Mouse (Mus musculus) limb, embryonic 14.5 days (tissue): ENCODE measurements at regions not wholly inside any gene's neighbourhood (a gene's known extent, or its start where the extent isn't known, plus 50 kb on each side); places are given as distances from the start of the nearest gene placed in this dataset.
A peak's percentile ranks its signal among the peaks of the same experiment; 100 is the strongest.

Source experiments
- ATAC-seq: fragments of 200-750 bp; cut with Nextera tagmentation; 2 replicates; pipeline ENCODE4 v1.8.0; 2017; ENCODE audit warnings: low read depth, moderate number of reproducible peaks, moderate TSS enrichment; ENCODE audit not compliant: low FRiP score
- DNase-seq: peaks from one replicate; pipeline ENCODE4 v3.0.0-alpha.2; 2015; ENCODE audit warnings: low spot score
- H3K27ac ChIP-seq: fragments of 300-500 bp; sonication (generic); replicated peaks from 2 replicates; pipeline ENCODE4 v1.5.1; 2014; ENCODE audit warnings: low read depth, mild to moderate bottlenecking, low read length, moderate library complexity, mixed read lengths
- H3K27me3 ChIP-seq: fragments of 300-500 bp; sonication (generic); 2 replicates; pipeline ENCODE4 v1.6.1; 2014; ENCODE audit warnings: low read length, mixed read lengths; ENCODE audit not compliant: control insufficient read depth, insufficient read depth
- H3K36me3 ChIP-seq: fragments of 300-500 bp; sonication (generic); 2 replicates; pipeline ENCODE4 v1.6.1; 2014; ENCODE audit warnings: mild to moderate bottlenecking, low read length, moderate library complexity, mixed read lengths; ENCODE audit not compliant: control insufficient read depth, insufficient read depth
- H3K4me1 ChIP-seq: fragments of 300-500 bp; sonication (generic); 2 replicates; pipeline ENCODE4 v1.6.1; 2014; ENCODE audit warnings: antibody characterized with exemption, low read length, mixed read lengths; ENCODE audit not compliant: control insufficient read depth, insufficient read depth
- H3K4me2 ChIP-seq: fragments of 300-500 bp; sonication (generic); replicated peaks from 2 replicates; pipeline ENCODE4 v1.6.1; 2014; ENCODE audit warnings: low read depth, mild to moderate bottlenecking, low read length, moderate library complexity; ENCODE audit not compliant: severe bottlenecking
- H3K4me3 ChIP-seq: fragments of 300-500 bp; sonication (generic); replicated peaks from 2 replicates; pipeline ENCODE4 v1.5.1; 2014; ENCODE audit warnings: low read length
- H3K9ac ChIP-seq: fragments of 300-500 bp; sonication (generic); 2 replicates; pipeline ENCODE4 v1.6.1; 2014; ENCODE audit warnings: mild to moderate bottlenecking, low read depth, low read length, moderate library complexity; ENCODE audit not compliant: severe bottlenecking
- H3K9me3 ChIP-seq: fragments of 300-500 bp; sonication (generic); 2 replicates; pipeline ENCODE4 v1.6.1; 2016; ENCODE audit warnings: low read length; ENCODE audit not compliant: control insufficient read depth
- POLR2A ChIP-seq: fragments of 200-500 bp; IDR thresholded peaks from 2 replicates; pipeline ENCODE4 v1.8.0; 2012; ENCODE audit warnings: inconsistent platforms, mild to moderate bottlenecking, moderate library complexity, borderline replicate concordance; ENCODE audit not compliant: insufficient read depth, insufficient read length; ENCODE audit errors: extremely low read depth
- WGBS: fragments of 180-500 bp; shearing (Covaris S2); extraction: QIAGEN DNeasy Blood & Tissue Kit; methylation state at CpG from one replicate; pipeline ENCODE4 v1.1.7; 2014; 5-methylcytosine and 5-hydroxymethylcytosine counted together

GRCm38 (mm10) chr2:173843671-173844070, 106.4 kb downstream of the Vapb start:
- ATAC-seq = no peak
- no peak for DNase-seq
- H3K4me1 ChIP-seq = peaks cover 2% of the 10 kb centered on the region; the same call in 1 of the 2 replicates
- WGBS = 84% methylated on average over 2 of the region's 2 CpGs
- no peak overlapping the region for H3K4me3 ChIP-seq
- H3K9me3 ChIP-seq = no peaks in the 10 kb centered on the region
- H3K36me3 ChIP-seq = no peaks in the 10 kb centered on the region
- no peak overlapping the region for H3K4me2 ChIP-seq
- no peak overlapping the region for H3K9ac ChIP-seq
- no peaks in the 10 kb centered on the region for H3K27me3 ChIP-seq
- no peak for TF ChIP-seq POLR2A
- H3K27ac ChIP-seq = no peak overlapping the region

GRCm38 (mm10) chr2:173844524-173844923, 107.2 kb downstream of the Vapb start:
- Histone ChIP-seq H3K27me3 (no peaks in the 10 kb centered on the region), H3K9ac (no peak overlapping the region), H3K9me3 (no peaks in the 10 kb centered on the region), H3K36me3 (no peaks in the 10 kb centered on the region), H3K27ac (no peak overlapping the region), H3K4me1 (peaks cover 2% of the 10 kb centered on the region; the same call in 1 of the 2 replicates), H3K4me3 (no peak overlapping the region), H3K4me2 (no peak overlapping the region)
- WGBS = 78% methylated on average over 3 of the region's 3 CpGs
- TF ChIP-seq POLR2A = no peak
- ATAC-seq (no peak), DNase-seq (no peak)

GRCm38 (mm10) chr2:173845155-173846029, 108.1 kb downstream of the Vapb start:
- ATAC-seq = peak; percentile 67
- no peak overlapping the region for H3K9ac ChIP-seq
- no peak overlapping the region for H3K4me3 ChIP-seq
- H3K27ac ChIP-seq = no peak overlapping the region
- DNase-seq = peak; percentile 28
- TF ChIP-seq POLR2A = no peak
- H3K9me3 ChIP-seq = no peaks in the 10 kb centered on the region
- 70% methylated on average over 14 of the region's 14 CpGs for WGBS
- H3K27me3 ChIP-seq = no peaks in the 10 kb centered on the region
- no peak overlapping the region for H3K4me2 ChIP-seq
- peaks cover 2% of the 10 kb centered on the region; the same call in 1 of the 2 replicates for H3K4me1 ChIP-seq
- no peaks in the 10 kb centered on the region for H3K36me3 ChIP-seq

- TF ChIP-seq POLR2A = no peak
- H3K4me2 ChIP-seq = no peak overlapping the region
- H3K4me3 ChIP-seq = no peak overlapping the region
- WGBS = 25% methylated on average over 4 of the region's 4 CpGs
- no peaks in the 10 kb centered on the region for H3K27me3 ChIP-seq
- DNase-seq (no peak), ATAC-seq (no peak)
- no peaks in the 10 kb centered on the region for H3K36me3 ChIP-seq
- H3K9me3 ChIP-seq = no peaks in the 10 kb centered on the region
- no peak overlapping the region for H3K9ac ChIP-seq
- no peak overlapping the region for H3K27ac ChIP-seq
- no peaks in the 10 kb centered on the region for H3K4me1 ChIP-seq
Measured at GRCm38 (mm10) chr2:173851054-173851453, 113.7 kb downstream of the Vapb start.

GRCm38 (mm10) chr2:173854172-173854723, 116.9 kb downstream of the Vapb start:
- H3K9me3 ChIP-seq = no peaks in the 10 kb centered on the region
- H3K4me3 ChIP-seq = no peak overlapping the region
- TF ChIP-seq POLR2A = no peak
- 50% methylated on average over 13 of the region's 13 CpGs for WGBS
- ATAC-seq (no peak), DNase-seq (no peak)
- H3K27me3 ChIP-seq = no peaks in the 10 kb centered on the region
- no peak overlapping the region for H3K4me2 ChIP-seq
- no peaks in the 10 kb centered on the region for H3K4me1 ChIP-seq
- H3K36me3 ChIP-seq = no peaks in the 10 kb centered on the region
- no peak overlapping the region for H3K9ac ChIP-seq
- no peak overlapping the region for H3K27ac ChIP-seq
